Mouse (Mus musculus) left cerebral cortex, adult 6 months (tissue): ENCODE measurements around the gene Tchh. TPM values are rescaled to one million over a fixed set of nuclear protein-coding genes. Genes with fewer than 3 reads are reported as not detected.

Source experiments
- long read RNA-seq, 2 experiments: library from polyadenylated mRNA; unstranded; transcript quantifications; one replicate each; pipeline ENCODE4 v2.0.0; 2019 to 2020
- polyA plus RNA-seq: library from polyadenylated mRNA; unstranded; fragments of <200 nt; fragmentation: Nextera tagmentation; gene quantifications from 2 replicates; pipeline ENCODE4 v1.2.3, GENCODE M21; 2021

The Tchh gene
- polyA plus RNA-seq: 1.2 TPM in 2 replicates
- long read RNA-seq, experiment 1, partial matches to known transcripts: 0 of 10 reads
- long read RNA-seq, experiment 1, other reads (novel, unspliced or antisense): 10 of 10 reads
- long read RNA-seq, experiment 2, partial matches to known transcripts: 4 of 4 reads
- long read RNA-seq, experiment 2, other reads (novel, unspliced or antisense): 0 of 4 reads

DNA sequence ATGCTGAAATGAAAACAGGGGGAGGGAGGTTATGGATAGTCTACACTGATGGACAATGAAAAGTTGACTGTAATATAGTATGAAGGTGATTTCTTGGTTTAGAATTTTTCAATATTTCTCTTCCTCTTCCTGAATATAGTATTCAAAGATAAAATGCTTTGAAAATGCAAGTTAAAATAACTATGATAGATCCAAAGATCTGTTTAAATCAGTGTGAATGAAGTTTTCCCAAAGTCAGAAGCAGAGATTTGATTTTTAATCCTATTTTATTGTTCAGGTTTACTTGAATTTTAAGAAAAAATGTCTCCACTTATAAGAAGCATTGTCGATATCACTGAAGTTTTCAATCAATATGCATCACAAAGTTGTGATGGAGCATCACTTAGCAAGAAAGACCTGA lies at the start of gene Tchh:
Tchh (plus strand) TSS at position 301 of the 400 bp plus-strand sequence.

DNA sequence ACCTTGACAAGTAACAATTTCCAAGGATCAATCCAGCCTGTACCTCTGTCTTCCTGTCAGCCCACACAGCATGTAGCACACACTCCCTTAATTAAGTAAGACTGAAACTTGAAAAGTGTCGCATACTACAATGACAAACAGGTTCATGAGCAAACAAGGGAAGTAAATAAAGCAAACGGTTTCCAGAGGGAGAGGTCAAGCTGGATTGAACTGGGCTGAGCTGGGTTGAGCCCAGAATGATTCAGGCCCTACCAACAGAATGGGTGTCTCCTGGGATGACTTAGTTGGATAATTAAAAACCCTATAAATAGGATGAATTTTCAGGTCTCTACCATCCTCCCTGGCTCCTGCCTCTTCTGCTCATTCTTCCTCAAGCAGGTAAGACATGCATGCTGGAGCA lies 48.8 kb upstream of the Tchh start, which contains the start of gene Rptn:
Rptn (plus strand) TSS at position 334 of the 400 bp plus-strand sequence.

DNA sequence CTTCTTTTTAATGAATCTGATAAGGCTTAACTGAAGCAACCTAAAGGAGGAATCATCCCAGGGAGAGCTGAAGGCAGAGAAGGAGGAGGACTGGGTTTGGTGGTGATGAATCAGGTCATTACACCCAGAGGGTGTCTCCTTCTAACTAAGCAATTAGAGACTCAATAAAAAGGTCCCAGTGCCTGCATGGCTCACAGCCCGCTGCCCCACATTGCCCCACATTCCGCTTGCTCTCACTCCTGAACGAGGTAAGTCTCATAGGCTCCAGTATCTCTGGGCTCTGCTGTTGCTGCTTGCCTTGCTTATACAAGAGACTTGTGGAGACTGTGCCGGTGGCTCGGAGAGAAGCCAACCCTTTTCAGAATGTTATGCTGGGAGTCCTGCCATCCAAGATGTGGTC lies 26.4 kb downstream of the Tchh start, which contains the start of gene Tchhl1:
Tchhl1 (plus strand) TSS at position 194 of the 400 bp plus-strand sequence.

Other genes with a start within 250 kb of the Tchh start
- not detected in 2 replicates for gene Flg2, start 245.1 kb upstream of the Tchh start, polyA plus RNA-seq
- 0.03 TPM in 1 of 2 replicates, not detected in the other for gene Flg, start 168.8 kb upstream of the Tchh start, polyA plus RNA-seq
- not detected in 2 replicates for gene Hrnr, start 122.6 kb upstream of the Tchh start, polyA plus RNA-seq
- gene Rptn, start 48.6 kb upstream of the Tchh start, polyA plus RNA-seq: not detected in 2 replicates
- gene Tchhl1, start 26.4 kb downstream of the Tchh start, polyA plus RNA-seq: not detected in 2 replicates
- gene S100a11, start 78.2 kb downstream of the Tchh start, polyA plus RNA-seq: 20.3 and 32.9 TPM in 2 replicates
- 113 and 115 TPM in 2 replicates for gene S100a10, start 112.8 kb downstream of the Tchh start, polyA plus RNA-seq
- gene Tdpoz2, start 210.4 kb downstream of the Tchh start, polyA plus RNA-seq: not detected in 2 replicates
- gene Tdpoz1, start 234.0 kb downstream of the Tchh start, polyA plus RNA-seq: not detected in 2 replicates